Mouse (Mus musculus): ENCODE measurements around the gene Dock7. TPM values are rescaled to one million over a fixed set of nuclear protein-coding genes. Genes with fewer than 3 reads are reported as not detected.

Dock7 gene
- total RNA-seq, 2 experiments from 2014 or later, result 14.9 to 17.6 TPM

- DNase-seq, result peak; percentile 86 to 87
- intact Hi-C loops (cut with DNase I), result loop anchor here (5.0 kb wide), 1 partner anchor 259 kb away; no protein-coding TSS in a partner anchor
Measured at GRCm38 (mm10) chr4:98923568-98924070, 197.1 kb downstream of the Dock7 start, which contains the start of gene Usp1. Gene Usp1, plus strand, starts transcription at chr4:98923810.

GRCm38 (mm10) chr4:98922643-98923567 is 197.8 kb downstream of the Dock7 start:
- intact Hi-C loops (cut with DNase I), result loop anchor here (5.0 kb wide), 1 partner anchor 259 kb away; no protein-coding TSS in a partner anchor
- DNase-seq, result peak; percentile 94

GRCm38 (mm10) chr4:98922061-98922642 is 198.6 kb downstream of the Dock7 start:
- DNase-seq, result peak in 1 of 2 experiments; percentile 4
- intact Hi-C loops (cut with DNase I), result loop anchor here (5.0 kb wide), 1 partner anchor 260 kb away; no protein-coding TSS in a partner anchor

GRCm38 (mm10) chr4:98920896-98921295 is 199.8 kb downstream of the Dock7 start:
- no peak for DNase-seq
- intact Hi-C loops (cut with DNase I), result loop anchor here (5.0 kb wide), 1 partner anchor 261 kb away; no protein-coding TSS in a partner anchor

GRCm38 (mm10) chr4:98918204-98918603 is 202.5 kb downstream of the Dock7 start:
- intact Hi-C loops (cut with DNase I), result no loop called here
- DNase-seq, result no peak

GRCm38 (mm10) chr4:98917724-98918123 is 203.0 kb downstream of the Dock7 start:
- intact Hi-C loops (cut with DNase I), result no loop called here

GRCm38 (mm10) chr4:98910246-98910645 is 210.5 kb downstream of the Dock7 start:
- intact Hi-C loops (cut with DNase I), result no loop called here

More at GRCm38 (mm10) chr4:98917724-98918123, 203.0 kb downstream of the Dock7 start:
- DNase-seq, result no peak

GRCm38 (mm10) chr4:98887148-98887547 is 233.6 kb downstream of the Dock7 start:
- intact Hi-C loops (cut with DNase I), result loop anchor here (1.0 to 5.0 kb wide), 2 partner anchors 148 to 165 kb away; no protein-coding TSS in a partner anchor
- DNase-seq, result peak; percentile 36 to 71

More at GRCm38 (mm10) chr4:98910246-98910645, 210.5 kb downstream of the Dock7 start:
- DNase-seq, result no peak

Other genes with a start within 250 kb of the Dock7 start
- 10 to 100 TPM; 15.8 to 19.6 TPM for gene Usp1, start 197.1 kb downstream of the Dock7 start, total RNA-seq (2021)
- 1 to 10 TPM; 2.3 to 3.1 TPM for gene Angptl3, start 90.0 kb downstream of the Dock7 start, total RNA-seq (2021)
- gene Atg4c, start 73.0 kb upstream of the Dock7 start, total RNA-seq (2021), result 1 to 10 TPM; 5.2 to 5.9 TPM
- gene Gm12689, start 175.0 kb upstream of the Dock7 start, total RNA-seq (2021), result under 1 TPM in 1 of 2 experiments, not detected in 1; 0.26 TPM